Mouse (Mus musculus) liver, adult 2 months (tissue): ENCODE data around the gene Sf3b4.
A peak's percentile ranks its signal among the peaks of the same experiment; 100 is the strongest.

Source experiments
- CTCF ChIP-seq: fragments of 200-500 bp; IDR thresholded peaks from 2 replicates; pipeline ENCODE4 v1.5.1; 2011; ENCODE audit warnings: low read depth, low read length, control low read depth
- POLR2A ChIP-seq: fragments of 200-500 bp; IDR thresholded peaks from 2 replicates; pipeline ENCODE4 v1.6.1; 2011; ENCODE audit warnings: low read length, control low read depth; ENCODE audit not compliant: insufficient read depth; ENCODE audit errors: extremely low read depth

- TF ChIP-seq CTCF (no peak), POLR2A (peak; percentile 75)
Measured at GRCm38 (mm10) chr3:96197129-96197749, 25.1 kb downstream of the Sf3b4 start.
